Mouse (Mus musculus): ENCODE results near the gene Cd177. TPM values are rescaled to one million over a fixed set of nuclear protein-coding genes. Genes with fewer than 3 reads are reported as not detected.
"Not testable (repeated sequence)": the region's sequence is repeated elsewhere in the genome, so short reads cannot be mapped to it uniquely, and the experiment has no call there.

Cd177 gene
- polyA plus RNA-seq, 1 experiment from 2014 or later, result 3.4 TPM

- not testable (repeated sequence) for H3K27me3 ChIP-seq (replicated peaks; ENCODE audit: control insufficient read depth, insufficient read depth, low read length); H3K4me1 ChIP-seq (ENCODE audit: control insufficient read depth, insufficient read depth, low read length); H3K9ac ChIP-seq (ENCODE audit: low read depth, low read length); H3K9me3 ChIP-seq (ENCODE audit: control insufficient read depth, low read length); ATAC-seq; H3K36me3 ChIP-seq (ENCODE audit: control insufficient read depth, insufficient read depth, low read length); H3K4me2 ChIP-seq (ENCODE audit: low read depth, low read length); H3K27ac ChIP-seq (ENCODE audit: low read length); H3K4me3 ChIP-seq (ENCODE audit: low read length)
- WGBS, result 98% methylated on average over 4 of the region's 4 CpGs
Observed at GRCm38 (mm10) chr7:24697891-24698290, 62.2 kb downstream of the Cd177 start.

Other genes with a start within 250 kb of the Cd177 start
- 0.13 and 0.20 TPM in 2 replicates for gene AC161166.1, start 247.9 kb downstream of the Cd177 start, polyA plus RNA-seq (2015; fragmentation: Nextera tagmentation; extraction: Ambion mirVana)
- 3.3 and 4.1 TPM in 2 replicates for gene Irgq, start 229.6 kb downstream of the Cd177 start, polyA plus RNA-seq (2015; fragmentation: Nextera tagmentation; extraction: Ambion mirVana)
- gene Pinlyp, start 214.2 kb downstream of the Cd177 start, polyA plus RNA-seq (2015; fragmentation: Nextera tagmentation; extraction: Ambion mirVana), result 0.16 TPM in 1 of 2 replicates, not detected in the other
- 79.8 and 88.1 TPM in 2 replicates for gene Xrcc1, start 214.0 kb downstream of the Cd177 start, polyA plus RNA-seq (2015; fragmentation: Nextera tagmentation; extraction: Ambion mirVana)
- 33.2 and 38.1 TPM in 2 replicates for gene Ethe1, start 172.8 kb downstream of the Cd177 start, polyA plus RNA-seq (2015; fragmentation: Nextera tagmentation; extraction: Ambion mirVana)
- 3.1 TPM in 2 replicates for gene Zfp575, start 172.7 kb downstream of the Cd177 start, polyA plus RNA-seq (2015; fragmentation: Nextera tagmentation; extraction: Ambion mirVana)
- gene Phldb3, start 149.5 kb downstream of the Cd177 start, polyA plus RNA-seq (2015; fragmentation: Nextera tagmentation; extraction: Ambion mirVana), result 0.35 and 0.36 TPM in 2 replicates
- gene Lypd3, start 123.8 kb downstream of the Cd177 start, polyA plus RNA-seq (2015; fragmentation: Nextera tagmentation; extraction: Ambion mirVana), result 0.27 and 0.49 TPM in 2 replicates
- gene Tex101, start 83.6 kb downstream of the Cd177 start, polyA plus RNA-seq (2015; fragmentation: Nextera tagmentation; extraction: Ambion mirVana), result 0.12 TPM in 1 of 2 replicates, not detected in the other
- gene BC049730, start 51.1 kb downstream of the Cd177 start, polyA plus RNA-seq (2015; fragmentation: Nextera tagmentation; extraction: Ambion mirVana), result not detected in 2 replicates
- not detected in 2 replicates for gene Gm4763, start 33.4 kb downstream of the Cd177 start, polyA plus RNA-seq (2015; fragmentation: Nextera tagmentation; extraction: Ambion mirVana)
- 0.48 and 0.62 TPM in 2 replicates for gene Ceacam10, start 16.9 kb upstream of the Cd177 start, polyA plus RNA-seq (2015; fragmentation: Nextera tagmentation; extraction: Ambion mirVana)
- gene Gm9844, start 101.9 kb upstream of the Cd177 start, polyA plus RNA-seq (2015; fragmentation: Nextera tagmentation; extraction: Ambion mirVana), result 8.6 and 9.7 TPM in 2 replicates
- gene Lypd4, start 109.6 kb upstream of the Cd177 start, polyA plus RNA-seq (2015; fragmentation: Nextera tagmentation; extraction: Ambion mirVana), result not detected in 2 replicates
- gene Dmrtc2, start 109.7 kb upstream of the Cd177 start, polyA plus RNA-seq (2015; fragmentation: Nextera tagmentation; extraction: Ambion mirVana), result not detected in 2 replicates
- gene Rps19, start 124.1 kb upstream of the Cd177 start, polyA plus RNA-seq (2015; fragmentation: Nextera tagmentation; extraction: Ambion mirVana), result 2,122 and 2,334 TPM in 2 replicates
- 0.39 and 0.46 TPM in 2 replicates for gene Cd79a, start 137.1 kb upstream of the Cd177 start, polyA plus RNA-seq (2015; fragmentation: Nextera tagmentation; extraction: Ambion mirVana)
- 69.1 and 71.3 TPM in 2 replicates for gene Arhgef1, start 142.6 kb upstream of the Cd177 start, polyA plus RNA-seq (2015; fragmentation: Nextera tagmentation; extraction: Ambion mirVana)
- gene Gm4881, start 184.2 kb upstream of the Cd177 start, polyA plus RNA-seq (2015; fragmentation: Nextera tagmentation; extraction: Ambion mirVana), result not detected in 2 replicates
- gene Rabac1, start 212.4 kb upstream of the Cd177 start, polyA plus RNA-seq (2015; fragmentation: Nextera tagmentation; extraction: Ambion mirVana), result 151 and 153 TPM in 2 replicates
- gene Atp1a3, start 245.6 kb upstream of the Cd177 start, polyA plus RNA-seq (2015; fragmentation: Nextera tagmentation; extraction: Ambion mirVana), result 3.5 and 3.9 TPM in 2 replicates